Mouse (Mus musculus) T-helper 17 cell (primary cell): ENCODE data around the gene Tns3.

Experiments
- in situ Hi-C, 2 experiments: fragments of 300-600 bp; cut with MboI, MseI; formaldehyde crosslinking; loops; 1 replicate in 1 of 2; 2 replicates in 1 of 2; pipeline ENCODE4 v1.15.1; 2025; ENCODE audit warnings: high pct_unique_total_duplicates in 2 of 2

Tns3 gene

GRCm38 (mm10) chr11:8482721-8483120 is 181.6 kb downstream of the Tns3 start:
- in situ Hi-C loops: no loop called here

- in situ Hi-C loops: no loop called here
Measured at GRCm38 (mm10) chr11:8481962-8482361, 182.4 kb downstream of the Tns3 start.

- in situ Hi-C loops: no loop called here
Measured at GRCm38 (mm10) chr11:8481529-8481928, 182.8 kb downstream of the Tns3 start.

GRCm38 (mm10) chr11:8479858-8480257 is 184.5 kb downstream of the Tns3 start:
- in situ Hi-C loops: no loop called here

- in situ Hi-C loops: no loop called here
Measured at GRCm38 (mm10) chr11:8479313-8479712, 185.0 kb downstream of the Tns3 start.

- in situ Hi-C loops: no loop called here
Measured at GRCm38 (mm10) chr11:8473616-8474015, 190.7 kb downstream of the Tns3 start.

GRCm38 (mm10) chr11:8472439-8472838 is 191.9 kb downstream of the Tns3 start:
- in situ Hi-C loops: no loop called here

GRCm38 (mm10) chr11:8471535-8471934 is 192.8 kb downstream of the Tns3 start:
- in situ Hi-C loops: no loop called here

- in situ Hi-C loops: no loop called here
Measured at GRCm38 (mm10) chr11:8469537-8469936, 194.8 kb downstream of the Tns3 start.

GRCm38 (mm10) chr11:8468161-8469091 is 195.9 kb downstream of the Tns3 start:
- in situ Hi-C loops: no loop called here

GRCm38 (mm10) chr11:8467403-8468160 is 196.8 kb downstream of the Tns3 start:
- in situ Hi-C loops: no loop called here

- in situ Hi-C loops: no loop called here
Measured at GRCm38 (mm10) chr11:8463866-8464265, 200.5 kb downstream of the Tns3 start.

GRCm38 (mm10) chr11:8462827-8463405 is 201.4 kb downstream of the Tns3 start:
- in situ Hi-C loops: no loop called here

GRCm38 (mm10) chr11:8460835-8461234 is 203.5 kb downstream of the Tns3 start:
- in situ Hi-C loops: no loop called here

- in situ Hi-C loops: no loop called here
Measured at GRCm38 (mm10) chr11:8457951-8458350, 206.4 kb downstream of the Tns3 start.

- in situ Hi-C loops: no loop called here
Measured at GRCm38 (mm10) chr11:8456586-8457285, 207.6 kb downstream of the Tns3 start.

- in situ Hi-C loops: no loop called here
Measured at GRCm38 (mm10) chr11:8455650-8456049, 208.7 kb downstream of the Tns3 start.

GRCm38 (mm10) chr11:8453252-8453651 is 211.1 kb downstream of the Tns3 start:
- in situ Hi-C loops: no loop called here

GRCm38 (mm10) chr11:8451597-8452201 is 212.6 kb downstream of the Tns3 start:
- in situ Hi-C loops: no loop called here

- in situ Hi-C loops: no loop called here
Measured at GRCm38 (mm10) chr11:8450540-8450939, 213.8 kb downstream of the Tns3 start.

GRCm38 (mm10) chr11:8445915-8446356 is 218.4 kb downstream of the Tns3 start:
- in situ Hi-C loops: no loop called here
